Mouse (Mus musculus) cortical plate, adult 2 months (tissue): ENCODE measurements around the gene Cpsf6.

ENCODE experiments used
- CTCF ChIP-seq: fragments of 200-500 bp; IDR thresholded peaks from 2 replicates; pipeline ENCODE4 v1.5.1; 2011; ENCODE audit warnings: mild to moderate bottlenecking, control low read depth, low read length; ENCODE audit not compliant: insufficient read depth; ENCODE audit errors: extremely low read depth
- POLR2A ChIP-seq: fragments of 200-500 bp; IDR thresholded peaks from 2 replicates; pipeline ENCODE4 v1.6.1; 2011; ENCODE audit warnings: mild to moderate bottlenecking, low read length, control low read depth; ENCODE audit not compliant: insufficient read depth; ENCODE audit errors: extremely low read depth

DNA sequence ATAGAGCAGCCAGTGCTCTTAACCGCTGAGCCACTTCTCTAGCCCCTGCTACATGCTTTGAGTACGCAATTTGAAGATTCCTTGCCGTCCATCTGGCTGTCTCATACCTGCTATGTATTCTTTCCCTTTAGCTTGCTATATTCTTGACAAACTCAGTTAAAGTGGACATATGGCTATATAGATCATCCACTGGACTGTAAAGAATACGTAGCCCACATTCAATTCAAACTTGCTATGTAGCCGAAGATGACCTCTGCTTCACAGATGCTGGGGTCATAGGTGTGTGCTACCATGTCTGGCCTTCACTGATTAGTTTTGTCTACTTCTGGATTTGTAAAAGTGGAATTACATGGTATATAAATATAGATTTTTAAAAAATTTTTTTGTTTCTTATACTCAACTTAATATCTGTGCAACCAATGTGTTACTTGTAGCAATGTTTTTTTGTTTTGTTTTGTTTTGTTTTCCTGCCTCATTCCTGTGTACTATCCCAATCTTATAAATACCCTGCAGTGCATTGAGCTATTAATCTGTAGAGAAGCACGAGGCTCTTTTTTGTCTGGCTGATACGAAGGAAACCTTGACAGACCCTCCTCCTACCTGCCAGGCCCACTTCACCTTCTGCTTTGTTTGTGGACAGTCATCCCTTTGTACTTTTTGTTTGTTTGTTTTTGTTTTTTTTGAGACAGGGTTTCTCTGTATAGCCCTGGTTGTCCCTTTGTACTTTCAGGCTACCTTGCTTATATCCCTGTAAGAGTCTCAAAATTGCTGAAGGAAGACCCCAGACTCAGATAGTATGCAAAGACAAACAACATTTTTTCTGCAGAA, 28.9 kb upstream of the Cpsf6 start:
- TF ChIP-seq POLR2A (no peak), CTCF (no peak)
